Comparison of ENCODE assay signal across 20 mouse cellular contexts in genomic region chr2:156330681-156331080, GRCm38 (mm10).
"Had no signal": no experiment of that assay in that cellular context is flagged by ENCODE, and none has a peak within 500 bp of the region (broad histone marks: within the 10 kb centered on the region; RNA-seq: fewer than 3 reads in every experiment).

No protein-coding gene starts in this region.

- ATAC-seq: forebrain, embryonic 13.5 days; forebrain, embryonic 14.5 days; forebrain, embryonic 15.5 days; forebrain, embryonic 16.5 days; forebrain, postnatal 0 days had no signal

- DNase-seq: cerebellum, adult 2 months; cerebellum, adult 8-10 months; cerebellum, adult 9-10 months; cerebellum, adult 9-11 months; cerebellum, postnatal 10 days; cerebellum, postnatal 25 days; cerebellum, postnatal 36 days; embryo, embryonic 11 days; forebrain, postnatal 0 days; gastrocnemius, adult 2 months; gastrocnemius, postnatal 10 days; gastrocnemius, postnatal 14 days; gastrocnemius, postnatal 25 days; gastrocnemius, postnatal 36 days; heart, adult 18-20 months; heart, adult 2 months had no signal
